In the genomic region with DNA sequence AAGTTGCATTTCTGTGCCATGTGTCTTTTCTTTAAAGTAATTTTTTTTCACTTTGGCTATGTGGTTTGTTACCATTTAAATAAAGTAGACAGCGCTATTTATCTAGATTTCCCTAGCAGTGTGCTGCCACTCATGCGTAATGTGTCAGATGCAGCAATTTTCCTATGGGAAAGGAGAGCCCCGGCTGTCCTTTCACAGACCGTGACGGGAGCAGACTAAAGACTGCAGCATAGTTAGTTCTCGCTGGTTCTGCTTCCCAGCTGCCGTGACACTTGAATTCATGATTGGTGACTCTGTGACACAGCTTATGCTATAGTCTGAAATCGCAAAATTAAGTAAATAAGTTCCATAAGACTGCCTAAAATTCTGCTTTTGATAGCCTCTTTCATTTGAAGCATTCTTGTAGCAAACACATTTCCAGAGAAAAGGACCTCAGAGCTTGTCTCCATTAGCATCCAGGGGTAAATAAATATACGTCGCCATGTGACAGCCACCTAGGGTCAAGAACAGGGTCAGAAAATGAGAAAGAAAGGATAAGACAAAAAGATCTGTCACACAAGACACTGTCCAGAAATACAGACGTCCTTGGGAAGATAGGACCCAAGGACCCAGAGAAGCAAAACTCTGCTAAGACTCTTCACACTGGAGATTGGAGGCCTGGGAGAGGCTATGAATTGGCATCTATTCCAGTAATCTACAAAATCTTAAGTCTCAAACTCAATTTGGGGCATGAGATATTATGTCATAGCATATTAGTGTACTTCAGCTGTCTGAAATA, we compare ENCODE assay signal across 21 mouse cellular contexts. TPM values are rescaled to one million over a fixed set of nuclear protein-coding genes. Genes with fewer than 3 reads are reported as not detected.
A peak's percentile ranks its signal among the peaks of the same experiment; 100 is the strongest.
DNase-seq lines count a peak whose midpoint lies in the region; ATAC-seq and TF ChIP-seq lines count a peak whose summit lies in the region.
"Had no signal": no experiment of that assay in that cellular context is flagged by ENCODE, and none has a peak within 500 bp of the region (broad histone marks: within the 10 kb centered on the region; RNA-seq: fewer than 3 reads in every experiment).

No protein-coding gene starts in this region.

- H3K4me1 ChIP-seq in midbrain, embryonic 11.5 days (ENCODE audit: control insufficient read depth, insufficient read depth, low read length): no peaks in the 10 kb centered on the region
- H3K4me1 ChIP-seq in midbrain, embryonic 10.5 days: 0 out of 2 replicates have a peak, but pooled peaks cover 6% of the 10 kb centered on the region
- H3K4me1 ChIP-seq in hindbrain, embryonic 10.5 days (replicated peaks): peaks cover 14% of the 10 kb centered on the region
- no peaks in the 10 kb centered on the region for H3K4me1 ChIP-seq in hindbrain, postnatal 0 days (ENCODE audit: insufficient read depth, low read length)
- no peaks in the 10 kb centered on the region for H3K4me1 ChIP-seq in neural tube, embryonic 14.5 days (ENCODE audit: control insufficient read depth, insufficient read depth, low read length)
- H3K4me1 ChIP-seq: embryonic facial prominence, embryonic 12.5 days had no signal

- no peaks in the 10 kb centered on the region for H3K27me3 ChIP-seq in midbrain, embryonic 11.5 days (ENCODE audit: control insufficient read depth, insufficient read depth, low read length)
- H3K27me3 ChIP-seq in midbrain, embryonic 10.5 days (ENCODE audit: low read depth, poor library complexity, severe bottlenecking): no peaks in the 10 kb centered on the region
- H3K27me3 ChIP-seq in hindbrain, embryonic 10.5 days (ENCODE audit: insufficient read depth, poor library complexity, severe bottlenecking): no peaks in the 10 kb centered on the region
- no peaks in the 10 kb centered on the region for H3K27me3 ChIP-seq in hindbrain, postnatal 0 days (ENCODE audit: insufficient read depth, low read length)
- H3K27me3 ChIP-seq in neural tube, embryonic 14.5 days (ENCODE audit: control insufficient read depth, insufficient read depth, low read length): no peaks in the 10 kb centered on the region
- H3K27me3 ChIP-seq: CH12.LX; embryonic facial prominence, embryonic 12.5 days had no signal

- H3K9me3 ChIP-seq in midbrain, embryonic 11.5 days (ENCODE audit: control insufficient read depth, low read length): no peaks in the 10 kb centered on the region
- H3K9me3 ChIP-seq in midbrain, embryonic 10.5 days (replicated peaks): no peaks in the 10 kb centered on the region
- no peaks in the 10 kb centered on the region for H3K9me3 ChIP-seq in hindbrain, embryonic 10.5 days
- H3K9me3 ChIP-seq in hindbrain, postnatal 0 days (ENCODE audit: low read length): no peaks in the 10 kb centered on the region
- H3K9me3 ChIP-seq in neural tube, embryonic 14.5 days (ENCODE audit: control insufficient read depth, low read length): no peaks in the 10 kb centered on the region
- H3K9me3 ChIP-seq: embryonic facial prominence, embryonic 12.5 days had no signal

- H3K4me3 ChIP-seq in midbrain, embryonic 11.5 days (ENCODE audit: low read depth, low read length): no peak overlapping the region
- H3K4me3 ChIP-seq in midbrain, embryonic 10.5 days: no peak overlapping the region
- H3K4me3 ChIP-seq in hindbrain, embryonic 10.5 days: 0 out of 2 replicates have a peak overlapping the region, but pooled peaks have one; percentile 4
- no peak overlapping the region for H3K4me3 ChIP-seq in hindbrain, postnatal 0 days (ENCODE audit: low read length)
- H3K4me3 ChIP-seq in neural tube, embryonic 14.5 days (ENCODE audit: low read depth, low read length): no peak overlapping the region
- H3K4me3 ChIP-seq: embryonic facial prominence, embryonic 12.5 days had no signal

- no peak for ATAC-seq in midbrain, embryonic 11.5 days (ENCODE audit: low FRiP score)
- 0 out of 2 replicates have a peak, but pooled peaks have one; percentile 18 for ATAC-seq in hindbrain, postnatal 0 days
- ATAC-seq in neural tube, embryonic 14.5 days (ENCODE audit: low read depth): peak; percentile 69
- ATAC-seq: forebrain, embryonic 16.5 days had no signal

- H3K4me2 ChIP-seq in midbrain, embryonic 11.5 days: no peak overlapping the region
- H3K4me2 ChIP-seq in hindbrain, postnatal 0 days (ENCODE audit: low read depth, low read length): no peak overlapping the region
- H3K4me2 ChIP-seq in neural tube, embryonic 14.5 days (ENCODE audit: low read depth, low read length): no peak overlapping the region
- H3K4me2 ChIP-seq: embryonic facial prominence, embryonic 12.5 days; liver, embryonic 11.5 days had no signal

- peak; percentile 86 for DNase-seq in midbrain, embryonic 11.5 days (ENCODE audit: low spot score, missing footprints)
- no peak for DNase-seq in midbrain, embryonic 10.5 days (ENCODE audit: low spot score)
- peak; percentile 25 for DNase-seq in hindbrain, embryonic 10.5 days (ENCODE audit: low spot score)
- DNase-seq in hindbrain, postnatal 0 days (ENCODE audit: low spot score): peak; percentile 31
- DNase-seq in left cerebral cortex, adult 8-10 months (ENCODE audit: low spot score in 2 of 2): no peak
- no peak for DNase-seq in urinary bladder, adult 2 months (ENCODE audit: low spot score)
- no peak for DNase-seq in T-cell, adult 2 months (ENCODE audit: low spot score)
- DNase-seq: adrenal gland, postnatal 25 days; cerebellum, adult 11-12 months; cerebellum, postnatal 25 days; kidney, adult 18-20 months; kidney, postnatal 14 days; lung, adult 2 months; lung, postnatal 36 days; right cerebral cortex, postnatal 4 days had no signal

- H3K27ac ChIP-seq in midbrain, embryonic 11.5 days (ENCODE audit: low read depth, low read length): no peak overlapping the region
- H3K27ac ChIP-seq in midbrain, embryonic 10.5 days (replicated peaks): no peak overlapping the region
- peak overlapping the region; percentile 73 for H3K27ac ChIP-seq in hindbrain, embryonic 10.5 days
- H3K27ac ChIP-seq in hindbrain, postnatal 0 days: no peak overlapping the region
- no peak overlapping the region for H3K27ac ChIP-seq in neural tube, embryonic 14.5 days (ENCODE audit: low read depth, low read length)
- H3K27ac ChIP-seq: embryonic facial prominence, embryonic 12.5 days; stomach, postnatal 0 days had no signal

- WGBS in midbrain, embryonic 11.5 days: 52% methylated on average over 11 of the region's 11 CpGs
- WGBS in midbrain, embryonic 10.5 days: 69% methylated on average over 11 of the region's 11 CpGs
- WGBS in hindbrain, embryonic 10.5 days: 35% methylated on average over 11 of the region's 11 CpGs
- 21% methylated on average over 11 of the region's 11 CpGs for whole genome bisulfite sequencing in hindbrain, postnatal 0 days
- 21% methylated on average over 11 of the region's 11 CpGs for WGBS in neural tube, embryonic 14.5 days

- no peaks in the 10 kb centered on the region for H3K36me3 ChIP-seq in midbrain, embryonic 11.5 days (ENCODE audit: control insufficient read depth, insufficient read depth, low read length)
- H3K36me3 ChIP-seq in midbrain, embryonic 10.5 days: no peaks in the 10 kb centered on the region
- H3K36me3 ChIP-seq in hindbrain, embryonic 10.5 days: no peaks in the 10 kb centered on the region
- H3K36me3 ChIP-seq in hindbrain, postnatal 0 days (ENCODE audit: insufficient read depth, low read length): no peaks in the 10 kb centered on the region; the same call in 1 of the 2 replicates
- no peaks in the 10 kb centered on the region for H3K36me3 ChIP-seq in neural tube, embryonic 14.5 days (ENCODE audit: control insufficient read depth, insufficient read depth, low read length)
- H3K36me3 ChIP-seq: embryonic facial prominence, embryonic 12.5 days had no signal

- H3K9ac ChIP-seq in midbrain, embryonic 11.5 days (ENCODE audit: low read length): no peak overlapping the region
- no peak overlapping the region for H3K9ac ChIP-seq in hindbrain, postnatal 0 days (replicated peaks; ENCODE audit: low read length)
- no peak overlapping the region for H3K9ac ChIP-seq in neural tube, embryonic 14.5 days (replicated peaks; ENCODE audit: low read depth, low read length)
- H3K9ac ChIP-seq: embryonic facial prominence, embryonic 12.5 days had no signal

- no peak for TF ChIP-seq CTCF in hindbrain, postnatal 0 days (IDR thresholded peaks at IDR 0.05; ENCODE audit: low read depth)

RNA-seq across cellular contexts. Expression of gene Hectd2, which starts 48.3 kb away (rescaled TPM):
- 4.2 and 5.8 TPM in 2 replicates for polyA plus RNA-seq in midbrain, embryonic 11.5 days (2014; fragmentation: Nextera tagmentation; extraction: Ambion mirVana)
- polyA plus RNA-seq in midbrain, embryonic 10.5 days (2016; fragmentation: Nextera tagmentation; extraction: Ambion mirVana): 2.2 and 3.8 TPM in 2 replicates
- 4.7 and 7.4 TPM in 2 replicates for polyA plus RNA-seq in hindbrain, embryonic 10.5 days (2016; fragmentation: Nextera tagmentation; extraction: Ambion mirVana)
- total RNA-seq in hindbrain, postnatal 0 days (2014; rRNA removed): 14.0 and 20.7 TPM in 2 replicates
- polyA plus RNA-seq in hindbrain, postnatal 0 days (2015; fragmentation: Nextera tagmentation; extraction: Ambion mirVana): 6.7 and 7.7 TPM in 2 replicates
- 13.8 and 16.8 TPM in 2 replicates for polyA plus RNA-seq in neural tube, embryonic 14.5 days (2014; fragmentation: Nextera tagmentation; extraction: Ambion mirVana)
- total RNA-seq in left cerebral cortex, adult 8-10 months (2022): 10 to 100 TPM; 15.9 to 18.4 (median 17.6) TPM
- polyA plus RNA-seq in urinary bladder, adult 2 months (2012; rRNA removed): 3.3 and 3.6 TPM in 2 replicates

Comparison
In these comparisons a context has a peak if more than half of its experiments do, and no peak if none do; other contexts are left out.
1. DNase-seq: peak in midbrain, embryonic 11.5 days (single experiment), hindbrain, embryonic 10.5 days (single experiment) and hindbrain, postnatal 0 days (single experiment); none in midbrain, embryonic 10.5 days (single experiment), left cerebral cortex, adult 8-10 months (0 of 2), urinary bladder, adult 2 months (single experiment) and T-cell, adult 2 months (single experiment).